In genomic region chr2:9875676-9876357, GRCm38 (mm10) we compare ENCODE assay signal across 10 mouse cellular contexts. TPM values are rescaled to one million over a fixed set of nuclear protein-coding genes. Genes with fewer than 3 reads are reported as not detected.
A peak's percentile ranks its signal among the peaks of the same experiment; 100 is the strongest.
DNase-seq lines count a peak whose midpoint lies in the region; ATAC-seq and TF ChIP-seq lines count a peak whose summit lies in the region.
"Had no signal": no experiment of that assay in that cellular context is flagged by ENCODE, and none has a peak within 500 bp of the region (broad histone marks: within the 10 kb centered on the region; RNA-seq: fewer than 3 reads in every experiment).

No protein-coding gene starts in this region.

- H3K4me3 ChIP-seq in lung, embryonic 14.5 days (ENCODE audit: low read depth, low read length), result peak overlapping the region; percentile 49; the same call in 1 of the 2 replicates
- peak overlapping the region; percentile 54 for H3K4me3 ChIP-seq in embryonic facial prominence, embryonic 15.5 days (replicated peaks)
- H3K4me3 ChIP-seq in liver, embryonic 14.5 days (ENCODE audit: insufficient read depth in 1 of 2, low read depth in 2 of 2, low read length in 2 of 2), result no peak overlapping the region; a peak in 1 of 4 replicates

- ATAC-seq in lung, embryonic 14.5 days (ENCODE audit: insufficient read depth), result no peak
- no peak for ATAC-seq in embryonic facial prominence, embryonic 15.5 days (ENCODE audit: insufficient number of reproducible peaks, low FRiP score, low TSS enrichment, low read depth)
- ATAC-seq in liver, embryonic 14.5 days (ENCODE audit: insufficient read depth), result no peak

- H3K9ac ChIP-seq in lung, embryonic 14.5 days, result no peak overlapping the region
- no peak overlapping the region for H3K9ac ChIP-seq in embryonic facial prominence, embryonic 15.5 days
- H3K9ac ChIP-seq in liver, embryonic 14.5 days (replicated peaks), result no peak overlapping the region

- peaks cover 77% of the 10 kb centered on the region for H3K27me3 ChIP-seq in lung, embryonic 14.5 days (ENCODE audit: insufficient read depth, low read length)
- peaks cover 69% of the 10 kb centered on the region for H3K27me3 ChIP-seq in embryonic facial prominence, embryonic 15.5 days
- peaks cover 79% of the 10 kb centered on the region for H3K27me3 ChIP-seq in liver, embryonic 14.5 days (ENCODE audit: control insufficient read depth, insufficient read depth, low read length)

- H3K4me2 ChIP-seq in lung, embryonic 14.5 days, result peak overlapping the region; percentile 98
- peak overlapping the region; percentile 92 for H3K4me2 ChIP-seq in embryonic facial prominence, embryonic 15.5 days (replicated peaks)
- peak overlapping the region; percentile 77 for H3K4me2 ChIP-seq in liver, embryonic 14.5 days (ENCODE audit: low read depth)

- H3K4me1 ChIP-seq in lung, embryonic 14.5 days (ENCODE audit: insufficient read depth), result no peaks in the 10 kb centered on the region
- peaks cover 49% of the 10 kb centered on the region for H3K4me1 ChIP-seq in embryonic facial prominence, embryonic 15.5 days
- peaks cover 0 to 2% of the 10 kb centered on the region in 2 experiments; a peak in 2 of 4 replicates for H3K4me1 ChIP-seq in liver, embryonic 14.5 days (replicated peaks; ENCODE audit: control insufficient read depth in 2 of 2, insufficient read depth in 2 of 2, low read length in 1 of 2)

- TF ChIP-seq CTCF in lung, embryonic 14.5 days (IDR thresholded peaks at IDR 0.05; ENCODE audit: low read depth), result no peak
- TF ChIP-seq CTCF in liver, embryonic 14.5 days (IDR thresholded peaks at IDR 0.05; ENCODE audit: low read depth), result no peak

- no peak for DNase-seq in lung, embryonic 14.5 days
- DNase-seq in lung, adult 18-20 months, result no peak
- no peak for DNase-seq in liver, embryonic 14.5 days (ENCODE audit: low read depth in 3 of 3, low spot score in 3 of 3)
- peak; percentile 71 for DNase-seq in thymus, postnatal 14 days
- no peak for DNase-seq in left cerebral cortex, adult 18-20 months (ENCODE audit: low spot score in 2 of 2)
- DNase-seq in MN1 (ENCODE audit: low spot score), result no peak
- DNase-seq: gastrocnemius, postnatal 36 days had no signal

- WGBS in lung, embryonic 14.5 days, result 29% methylated on average over 12 of the region's 12 CpGs
- 32% methylated on average over 12 of the region's 12 CpGs for WGBS in embryonic facial prominence, embryonic 15.5 days
- 43% methylated on average over 12 of the region's 12 CpGs for WGBS in liver, embryonic 14.5 days (ENCODE audit: insufficient replicate concordance)

- H3K27ac ChIP-seq in lung, embryonic 14.5 days (ENCODE audit: low read depth), result no peak overlapping the region
- H3K27ac ChIP-seq in embryonic facial prominence, embryonic 15.5 days (replicated peaks), result no peak overlapping the region
- H3K27ac ChIP-seq in liver, embryonic 14.5 days, result no peak overlapping the region

- H3K36me3 ChIP-seq in lung, embryonic 14.5 days (ENCODE audit: insufficient read depth), result no peaks in the 10 kb centered on the region
- H3K36me3 ChIP-seq in embryonic facial prominence, embryonic 15.5 days, result no peaks in the 10 kb centered on the region
- no peaks in the 10 kb centered on the region for H3K36me3 ChIP-seq in liver, embryonic 14.5 days (replicated peaks; ENCODE audit: control insufficient read depth, insufficient read depth, low read depth)

- no peaks in the 10 kb centered on the region for H3K9me3 ChIP-seq in lung, embryonic 14.5 days (ENCODE audit: low read depth, low read length)
- no peaks in the 10 kb centered on the region for H3K9me3 ChIP-seq in embryonic facial prominence, embryonic 15.5 days (replicated peaks)
- no peaks in the 10 kb centered on the region for H3K9me3 ChIP-seq in liver, embryonic 14.5 days (ENCODE audit: control insufficient read depth, low read length)

- TF ChIP-seq EP300 in liver, embryonic 14.5 days (IDR thresholded peaks at IDR 0.05; ENCODE audit: low read depth), result no peak

RNA-seq across cellular contexts. Expression of gene 4930412O13Rik, which starts 5.2 kb away (rescaled TPM):
- polyA plus RNA-seq in lung, embryonic 14.5 days (2014; fragmentation: Nextera tagmentation; extraction: Ambion mirVana), result not detected in 2 replicates
- polyA plus RNA-seq in embryonic facial prominence, embryonic 15.5 days (2015; fragmentation: Nextera tagmentation; extraction: Ambion mirVana), result 0.67 TPM in 1 of 2 replicates, not detected in the other
- polyA plus RNA-seq in liver, embryonic 14.5 days (2012; rRNA removed), result not detected in 2 replicates
- not detected in 2 replicates for polyA plus RNA-seq in liver, embryonic 14.5 days (2014; fragmentation: Nextera tagmentation; extraction: Ambion mirVana)
- not detected for total RNA-seq in left cerebral cortex, adult 18-20 months (2021)
- total RNA-seq: gastrocnemius, postnatal 36 days; megakaryocyte, adult 5-6 weeks had no signal
- polyA plus RNA-seq: small intestine, adult 2 months had no signal

RNA-seq across cellular contexts. Expression of gene 9230102O04Rik, which starts 13.5 kb away (rescaled TPM):
- polyA plus RNA-seq in lung, embryonic 14.5 days (2014; fragmentation: Nextera tagmentation; extraction: Ambion mirVana), result not detected in 2 replicates
- 0.56 and 0.65 TPM in 2 replicates for polyA plus RNA-seq in embryonic facial prominence, embryonic 15.5 days (2015; fragmentation: Nextera tagmentation; extraction: Ambion mirVana)
- polyA plus RNA-seq in liver, embryonic 14.5 days (2012; rRNA removed), result not detected in 2 replicates
- polyA plus RNA-seq in liver, embryonic 14.5 days (2014; fragmentation: Nextera tagmentation; extraction: Ambion mirVana), result not detected in 2 replicates
- not detected for total RNA-seq in left cerebral cortex, adult 18-20 months (2021)
- total RNA-seq: gastrocnemius, postnatal 36 days; megakaryocyte, adult 5-6 weeks had no signal
- polyA plus RNA-seq: small intestine, adult 2 months had no signal

RNA-seq across cellular contexts. Expression of gene Gata3, which starts 14.0 kb away (rescaled TPM):
- 2.9 and 3.4 TPM in 2 replicates for polyA plus RNA-seq in lung, embryonic 14.5 days (2014; fragmentation: Nextera tagmentation; extraction: Ambion mirVana)
- 50.7 and 54.0 TPM in 2 replicates for polyA plus RNA-seq in embryonic facial prominence, embryonic 15.5 days (2015; fragmentation: Nextera tagmentation; extraction: Ambion mirVana)
- 0.16 and 0.30 TPM in 2 replicates for polyA plus RNA-seq in liver, embryonic 14.5 days (2012; rRNA removed)
- polyA plus RNA-seq in liver, embryonic 14.5 days (2014; fragmentation: Nextera tagmentation; extraction: Ambion mirVana), result 0.38 and 0.63 TPM in 2 replicates
- total RNA-seq in left cerebral cortex, adult 18-20 months (2021), result not detected

Comparison
In these comparisons a context has a peak if more than half of its experiments do, and no peak if none do; other contexts are left out.
1. H3K4me3 ChIP-seq: peak in lung, embryonic 14.5 days (single experiment) and embryonic facial prominence, embryonic 15.5 days (single experiment); none in liver, embryonic 14.5 days (0 of 2).
2. RNA of gene Gata3, which starts 14.0 kb away (polyA plus RNA-seq): 50.7 to 54.0 TPM in embryonic facial prominence, embryonic 15.5 days; 2.9 to 3.4 TPM in lung, embryonic 14.5 days and 0.16 to 0.63 TPM in liver, embryonic 14.5 days; every median in the first group is over 10 times any median in the second.
3. Peak in every context shown above with its lines, with median percentiles within 50 percentile points of each other: H3K4me2 ChIP-seq.